In the genomic region with DNA sequence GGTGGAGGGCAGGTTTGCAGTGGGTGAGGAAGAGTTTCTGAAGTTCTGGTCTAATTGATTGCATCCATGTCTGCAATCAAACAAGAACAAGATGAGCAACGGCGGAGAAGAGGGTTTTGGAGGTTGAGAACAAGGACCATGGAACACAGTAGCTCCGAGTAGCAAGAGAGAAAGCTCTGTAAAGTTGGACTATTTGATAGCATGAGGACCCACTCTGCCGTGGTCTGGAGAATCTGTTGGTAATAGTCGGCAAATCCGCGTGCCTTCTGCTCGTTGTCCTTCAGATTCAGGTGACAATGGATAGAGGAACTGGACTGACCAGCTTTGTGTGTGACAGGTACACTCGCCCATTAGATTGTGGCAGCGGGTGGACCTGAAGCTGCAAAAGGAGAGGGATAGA, we compare ENCODE assay signal across 8 mouse cellular contexts.
DNase-seq lines count a peak whose midpoint lies in the region; ATAC-seq and TF ChIP-seq lines count a peak whose summit lies in the region.

No protein-coding gene starts in this region.

- 55% methylated on average over 10 of the region's 10 CpGs for WGBS in lung, embryonic 15.5 days
- WGBS in limb, embryonic 14.5 days, result 66% methylated on average over 10 of the region's 10 CpGs
- WGBS in stomach, embryonic 16.5 days, result 52% methylated on average over 10 of the region's 10 CpGs

- H3K27me3 ChIP-seq in lung, embryonic 15.5 days, result no peaks in the 10 kb centered on the region
- no peaks in the 10 kb centered on the region for H3K27me3 ChIP-seq in limb, embryonic 14.5 days (ENCODE audit: control insufficient read depth, insufficient read depth, low read length)
- no peaks in the 10 kb centered on the region for H3K27me3 ChIP-seq in stomach, embryonic 16.5 days (ENCODE audit: control insufficient read depth, insufficient read depth, low read length)

- H3K4me3 ChIP-seq in lung, embryonic 15.5 days, result peak overlapping the region; percentile 34; the same call in 1 of the 2 replicates
- 0 out of 2 replicates have a peak overlapping the region, but pooled peaks have one; percentile 28 for H3K4me3 ChIP-seq in limb, embryonic 14.5 days (replicated peaks; ENCODE audit: low read length)
- peak overlapping the region; percentile 36; the same call in 1 of the 2 replicates for H3K4me3 ChIP-seq in stomach, embryonic 16.5 days (replicated peaks; ENCODE audit: low read length)

- H3K9me3 ChIP-seq in lung, embryonic 15.5 days, result no peaks in the 10 kb centered on the region
- H3K9me3 ChIP-seq in limb, embryonic 14.5 days (ENCODE audit: control insufficient read depth, low read length), result no peaks in the 10 kb centered on the region
- no peaks in the 10 kb centered on the region for H3K9me3 ChIP-seq in stomach, embryonic 16.5 days (replicated peaks; ENCODE audit: control insufficient read depth, low read length)

- TF ChIP-seq POLR2A in limb, embryonic 14.5 days (IDR thresholded peaks at IDR 0.05; ENCODE audit: borderline replicate concordance, extremely low read depth, insufficient read depth, insufficient read length), result no peak

- peaks cover 14% of the 10 kb centered on the region; the same call in 1 of the 2 replicates for H3K4me1 ChIP-seq in lung, embryonic 15.5 days
- peaks cover 13% of the 10 kb centered on the region for H3K4me1 ChIP-seq in limb, embryonic 14.5 days (ENCODE audit: control insufficient read depth, insufficient read depth, low read length)
- H3K4me1 ChIP-seq in stomach, embryonic 16.5 days (ENCODE audit: control insufficient read depth, insufficient read depth, low read length), result peaks cover 12% of the 10 kb centered on the region

- peak overlapping the region; percentile 80 for H3K4me2 ChIP-seq in lung, embryonic 15.5 days
- peak overlapping the region; percentile 59 for H3K4me2 ChIP-seq in limb, embryonic 14.5 days (replicated peaks; ENCODE audit: low read depth, low read length, severe bottlenecking)
- H3K4me2 ChIP-seq in stomach, embryonic 16.5 days (ENCODE audit: low read depth, low read length), result peak overlapping the region; percentile 80

- H3K36me3 ChIP-seq in lung, embryonic 15.5 days, result no peaks in the 10 kb centered on the region
- H3K36me3 ChIP-seq in limb, embryonic 14.5 days (ENCODE audit: control insufficient read depth, insufficient read depth, low read length), result no peaks in the 10 kb centered on the region
- no peaks in the 10 kb centered on the region for H3K36me3 ChIP-seq in stomach, embryonic 16.5 days (ENCODE audit: control insufficient read depth, insufficient read depth, low read length)

- ATAC-seq in lung, embryonic 15.5 days (ENCODE audit: borderline replicate concordance, extremely low read depth, low FRiP score, low TSS enrichment), result no peak
- ATAC-seq in limb, embryonic 14.5 days (ENCODE audit: low FRiP score, low read depth), result no peak
- ATAC-seq in stomach, embryonic 16.5 days (ENCODE audit: insufficient read depth, low FRiP score), result no peak
- ATAC-seq in granulocyte monocyte progenitor cell, adult 5-6 weeks (replicated peaks; ENCODE audit: poor library complexity, severe bottlenecking), result no peak

- no peak overlapping the region for H3K27ac ChIP-seq in lung, embryonic 15.5 days
- no peak overlapping the region for H3K27ac ChIP-seq in limb, embryonic 14.5 days (replicated peaks; ENCODE audit: low read depth, low read length)
- no peak overlapping the region for H3K27ac ChIP-seq in stomach, embryonic 16.5 days (ENCODE audit: low read length)

- peak; percentile 19 for DNase-seq in embryo, embryonic 10.5 days (ENCODE audit: low spot score)
- no peak for DNase-seq in embryo, embryonic 11 days
- no peak for DNase-seq in lung, adult 18-20 months
- no peak for DNase-seq in limb, embryonic 14.5 days (ENCODE audit: low spot score)
- DNase-seq in right cerebral cortex, postnatal 25 days, result no peak

- peak overlapping the region; percentile 47; the same call in 1 of the 2 replicates for H3K9ac ChIP-seq in lung, embryonic 15.5 days
- peak overlapping the region; percentile 50; the same call in 1 of the 2 replicates for H3K9ac ChIP-seq in limb, embryonic 14.5 days (ENCODE audit: low read depth, low read length, severe bottlenecking)
- H3K9ac ChIP-seq in stomach, embryonic 16.5 days (ENCODE audit: low read length), result peak overlapping the region; percentile 77
